Mouse (Mus musculus) liver, embryonic 14.5 days (tissue): ENCODE data around the gene Vezf1.

Experiments
- CTCF ChIP-seq: IDR thresholded peaks from 2 replicates; pipeline ENCODE4 v1.5.1; 2016; ENCODE audit warnings: antibody characterized with exemption, low read depth, control low read depth
- EP300 ChIP-seq: IDR thresholded peaks from 2 replicates; pipeline ENCODE4 v1.6.1; 2016; ENCODE audit warnings: antibody characterized with exemption, low read depth

DNA sequence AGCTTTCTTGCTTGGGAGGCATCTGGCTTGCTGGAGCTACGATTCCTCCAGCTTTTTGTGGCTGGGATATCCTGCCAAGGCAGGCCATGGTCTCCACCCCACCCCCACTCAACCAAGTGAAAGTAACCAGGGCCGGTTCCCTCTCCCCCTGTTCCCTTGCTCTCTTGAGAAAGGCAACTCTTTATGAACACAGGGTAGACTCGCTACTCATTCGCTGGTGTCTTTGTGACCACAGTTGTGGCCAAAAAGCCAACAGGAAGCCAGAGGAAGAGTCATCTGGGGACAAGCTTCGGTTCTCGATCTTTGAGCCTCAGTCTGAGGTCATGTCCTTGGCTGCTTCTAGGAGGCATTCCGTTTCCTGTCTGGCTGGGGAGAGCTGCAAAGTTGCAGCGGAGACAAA, 63.8 kb downstream of the Vezf1 start:
- no peak for TF ChIP-seq CTCF
- TF ChIP-seq EP300: no peak
